Comparison of ENCODE assay signal across 21 mouse cellular contexts in genomic region chr3:90102239-90102638, GRCm38 (mm10). TPM values are rescaled to one million over a fixed set of nuclear protein-coding genes. Genes with fewer than 3 reads are reported as not detected.
DNase-seq lines count a peak whose midpoint lies in the region; ATAC-seq and TF ChIP-seq lines count a peak whose summit lies in the region.
"Had no signal": no experiment of that assay in that cellular context is flagged by ENCODE, and none has a peak within 500 bp of the region (broad histone marks: within the 10 kb centered on the region; RNA-seq: fewer than 3 reads in every experiment).

No protein-coding gene starts in this region.

- no peaks in the 10 kb centered on the region for H3K27me3 ChIP-seq in kidney, embryonic 15.5 days
- H3K27me3 ChIP-seq in intestine, embryonic 16.5 days (replicated peaks; ENCODE audit: control insufficient read depth, insufficient read depth, low read length): no peaks in the 10 kb centered on the region
- H3K27me3 ChIP-seq in small intestine, adult 2 months (ENCODE audit: control insufficient read depth, insufficient read depth, low read length): no peaks in the 10 kb centered on the region
- H3K27me3 ChIP-seq: forebrain, embryonic 13.5 days; heart, embryonic 12.5 days; Patski had no signal

- no peaks in the 10 kb centered on the region for H3K9me3 ChIP-seq in kidney, embryonic 15.5 days (replicated peaks)
- H3K9me3 ChIP-seq in intestine, embryonic 16.5 days (ENCODE audit: control insufficient read depth, low read length): no peaks in the 10 kb centered on the region
- H3K9me3 ChIP-seq: embryonic facial prominence, embryonic 10.5 days; forebrain, embryonic 13.5 days; heart, embryonic 12.5 days; hindbrain, embryonic 10.5 days had no signal

- no peak overlapping the region for H3K9ac ChIP-seq in kidney, embryonic 15.5 days
- H3K9ac ChIP-seq in intestine, embryonic 16.5 days (ENCODE audit: low read depth, low read length): no peak overlapping the region
- H3K9ac ChIP-seq: forebrain, embryonic 13.5 days; forebrain, postnatal 0 days; heart, embryonic 12.5 days; hindbrain, embryonic 14.5 days had no signal

- no peak for TF ChIP-seq CTCF in small intestine, adult 2 months (IDR thresholded peaks at IDR 0.05; ENCODE audit: extremely low read depth, insufficient read length, insufficient replicate concordance, low read depth, low read length)

- H3K36me3 ChIP-seq in kidney, embryonic 15.5 days: peaks cover 43% of the 10 kb centered on the region
- H3K36me3 ChIP-seq in intestine, embryonic 16.5 days (ENCODE audit: control insufficient read depth, insufficient read depth, low read length): peaks cover 10% of the 10 kb centered on the region; the same call in 1 of the 2 replicates
- peaks cover 26% of the 10 kb centered on the region for H3K36me3 ChIP-seq in small intestine, adult 2 months (ENCODE audit: control insufficient read depth, insufficient read depth, low read length)

- TF ChIP-seq POLR2A in small intestine, adult 2 months (IDR thresholded peaks at IDR 0.05; ENCODE audit: low read depth, low read length): no peak

- 53% methylated on average over 2 of the region's 2 CpGs for WGBS in kidney, embryonic 15.5 days
- 62% methylated on average over 2 of the region's 2 CpGs for WGBS in intestine, embryonic 16.5 days
- 32% methylated on average over 2 of the region's 2 CpGs for WGBS in small intestine, adult 2 months

- ATAC-seq in kidney, embryonic 15.5 days (replicated peaks; ENCODE audit: low FRiP score): 0 out of 2 replicates have a peak, but pooled peaks have one; percentile 58
- peak; percentile 45 for ATAC-seq in intestine, embryonic 16.5 days
- ATAC-seq: forebrain, embryonic 13.5 days; forebrain, postnatal 0 days; Patski had no signal

- H3K4me3 ChIP-seq in kidney, embryonic 15.5 days (replicated peaks): no peak overlapping the region
- no peak overlapping the region for H3K4me3 ChIP-seq in intestine, embryonic 16.5 days (ENCODE audit: low read length)
- H3K4me3 ChIP-seq in small intestine, adult 2 months (ENCODE audit: low read depth, low read length): no peak overlapping the region
- H3K4me3 ChIP-seq: embryonic facial prominence, embryonic 10.5 days; forebrain, embryonic 13.5 days; heart, adult 2 months; heart, embryonic 12.5 days; hindbrain, embryonic 10.5 days had no signal

- no peak overlapping the region for H3K27ac ChIP-seq in kidney, embryonic 15.5 days
- no peak overlapping the region for H3K27ac ChIP-seq in intestine, embryonic 16.5 days (ENCODE audit: low read length)
- peak overlapping the region; percentile 31; the same call in 1 of the 2 replicates for H3K27ac ChIP-seq in small intestine, adult 2 months (ENCODE audit: insufficient read depth, low read depth, low read length)
- H3K27ac ChIP-seq: embryonic facial prominence, embryonic 10.5 days; forebrain, embryonic 13.5 days; heart, adult 2 months; hindbrain, embryonic 10.5 days; hindbrain, embryonic 14.5 days had no signal

- H3K4me2 ChIP-seq in kidney, embryonic 15.5 days: no peak overlapping the region
- no peak overlapping the region for H3K4me2 ChIP-seq in intestine, embryonic 16.5 days (ENCODE audit: low read depth, low read length)
- H3K4me2 ChIP-seq: forebrain, embryonic 13.5 days; heart, embryonic 12.5 days; hindbrain, embryonic 14.5 days had no signal

- no peak for DNase-seq in kidney, adult 11 months
- DNase-seq in lung, postnatal 14 days: peak; percentile 36
- no peak for DNase-seq in layer of hippocampus, postnatal 36 days
- no peak for DNase-seq in cerebellum, adult 11 months
- no peak for DNase-seq in ovary, adult 18-20 months (ENCODE audit: low spot score)
- DNase-seq: adrenal gland, postnatal 10 days; B cell, adult 2 months; cerebellum, adult 11-12 months; cerebellum, adult 9-11 months; forebrain, postnatal 0 days; gastrocnemius, postnatal 14 days; heart, adult 2 months had no signal

- H3K4me1 ChIP-seq in kidney, embryonic 15.5 days: peaks cover 5% of the 10 kb centered on the region; the same call in 1 of the 2 replicates
- H3K4me1 ChIP-seq in intestine, embryonic 16.5 days (ENCODE audit: control insufficient read depth, insufficient read depth, low read length): no peaks in the 10 kb centered on the region
- peaks cover 5% of the 10 kb centered on the region; the same call in 1 of the 2 replicates for H3K4me1 ChIP-seq in small intestine, adult 2 months (ENCODE audit: control insufficient read depth, insufficient read depth, insufficient read length, low read length)
- H3K4me1 ChIP-seq: embryonic facial prominence, embryonic 10.5 days; forebrain, embryonic 13.5 days; heart, embryonic 12.5 days; hindbrain, embryonic 10.5 days had no signal

RNA-seq across cellular contexts. Expression of gene Nup210l, which starts 1.7 kb away (rescaled TPM):
- 0.40 and 0.45 TPM in 2 replicates for polyA plus RNA-seq in kidney, embryonic 15.5 days (2015; fragmentation: Nextera tagmentation; extraction: Ambion mirVana)
- 0.16 and 0.17 TPM in 2 replicates for polyA plus RNA-seq in intestine, embryonic 16.5 days (2015; fragmentation: Nextera tagmentation; extraction: Ambion mirVana)
- polyA plus RNA-seq in small intestine, adult 2 months (2012; rRNA removed): 0.10 and 0.15 TPM in 2 replicates
- under 1 TPM; 0.38 to 0.45 TPM for total RNA-seq in layer of hippocampus, postnatal 36 days (2021)

RNA-seq across cellular contexts. Expression of gene Tpm3, which starts 29.8 kb away (rescaled TPM):
- polyA plus RNA-seq in kidney, embryonic 15.5 days (2015; fragmentation: Nextera tagmentation; extraction: Ambion mirVana): 547 and 591 TPM in 2 replicates
- polyA plus RNA-seq in intestine, embryonic 16.5 days (2015; fragmentation: Nextera tagmentation; extraction: Ambion mirVana): 532 and 565 TPM in 2 replicates
- polyA plus RNA-seq in small intestine, adult 2 months (2012; rRNA removed): 45.4 and 101 TPM in 2 replicates
- 100 to 1,000 TPM; 181 to 182 TPM for total RNA-seq in layer of hippocampus, postnatal 36 days (2021)

RNA-seq across cellular contexts. Expression of gene Ubap2l, which starts 49.8 kb away (rescaled TPM):
- 197 and 201 TPM in 2 replicates for polyA plus RNA-seq in kidney, embryonic 15.5 days (2015; fragmentation: Nextera tagmentation; extraction: Ambion mirVana)
- polyA plus RNA-seq in intestine, embryonic 16.5 days (2015; fragmentation: Nextera tagmentation; extraction: Ambion mirVana): 122 and 146 TPM in 2 replicates
- 26.4 and 52.2 TPM in 2 replicates for polyA plus RNA-seq in small intestine, adult 2 months (2012; rRNA removed)
- total RNA-seq in layer of hippocampus, postnatal 36 days (2021): 100 to 1,000 TPM; 149 to 181 TPM

RNA-seq across cellular contexts. Expression of gene 4933434E20Rik, which starts 50.8 kb away (rescaled TPM):
- polyA plus RNA-seq in kidney, embryonic 15.5 days (2015; fragmentation: Nextera tagmentation; extraction: Ambion mirVana): 171 and 172 TPM in 2 replicates
- 194 and 199 TPM in 2 replicates for polyA plus RNA-seq in intestine, embryonic 16.5 days (2015; fragmentation: Nextera tagmentation; extraction: Ambion mirVana)
- polyA plus RNA-seq in small intestine, adult 2 months (2012; rRNA removed): 12.9 and 18.1 TPM in 2 replicates
- total RNA-seq in layer of hippocampus, postnatal 36 days (2021): 10 to 100 TPM; 90.6 to 95.5 TPM
